Mouse (Mus musculus) heart, adult 2 months (tissue): Measurements from ENCODE around the gene Slc1a5.

Experiments
- CTCF ChIP-seq: fragments of 200-600 bp; IDR thresholded peaks from 2 replicates; pipeline ENCODE4 v1.8.1; 2022; ENCODE audit warnings: antibody characterized with exemption, mild to moderate bottlenecking, moderate library complexity
- POLR2A ChIP-seq: fragments of 200-500 bp; IDR thresholded peaks from 2 replicates; pipeline ENCODE4 v1.6.1; 2011; ENCODE audit warnings: mild to moderate bottlenecking, low read depth, low read length, control low read depth; ENCODE audit not compliant: insufficient read depth

DNA sequence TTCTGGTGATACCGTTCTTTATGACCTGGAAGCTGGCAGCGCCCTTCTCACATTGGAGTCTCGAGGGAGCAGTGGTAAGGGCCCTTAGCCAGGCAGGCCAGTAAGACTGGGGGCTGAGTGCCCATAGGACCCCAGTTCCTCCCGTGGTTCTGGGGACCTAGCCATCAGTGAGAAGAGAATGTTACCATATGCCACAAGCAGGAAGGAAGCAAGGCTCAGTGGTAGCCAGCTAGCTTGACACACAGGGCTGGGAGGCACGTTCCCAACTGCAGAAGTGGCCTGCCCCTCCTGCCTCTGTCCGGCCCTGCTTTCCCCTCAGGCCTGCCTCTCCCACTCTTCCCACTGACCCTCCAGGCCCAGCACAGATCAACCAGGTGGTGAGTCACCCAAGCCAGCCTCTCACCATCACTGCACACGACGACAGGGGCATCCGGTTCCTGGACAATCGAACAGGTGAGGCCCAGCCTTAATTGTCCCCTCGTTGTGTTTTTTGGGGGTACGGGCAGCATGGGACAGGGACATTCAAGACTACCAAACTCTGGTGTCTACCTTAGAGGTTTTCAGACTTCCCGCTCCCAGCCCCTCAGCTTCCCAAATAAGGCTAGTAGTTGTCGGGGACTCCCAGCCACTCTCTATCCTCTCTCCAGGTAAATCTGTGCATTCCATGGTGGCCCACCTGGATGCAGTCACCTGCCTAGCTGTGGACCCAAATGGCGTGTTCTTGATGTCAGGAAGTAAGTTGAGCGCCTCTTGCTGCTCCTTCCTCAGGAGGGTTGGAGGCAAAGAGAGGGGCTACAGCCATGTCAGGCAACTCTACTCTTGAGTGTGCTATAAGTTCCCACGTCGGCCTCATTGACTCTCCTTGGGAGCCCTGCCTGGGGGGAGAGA, 57.0 kb downstream of the Slc1a5 start:
- no peak for TF ChIP-seq CTCF
- no peak for TF ChIP-seq POLR2A
